Mouse (Mus musculus): ENCODE measurements around the gene Rexo5. TPM values are rescaled to one million over a fixed set of nuclear protein-coding genes. Genes with fewer than 3 reads are reported as not detected.

Rexo5 gene
- polyA plus RNA-seq, 1 experiment from 2014 or later, result 27.7 TPM

- 96% methylated on average over 8 of the region's 8 CpGs for WGBS
- Histone ChIP-seq H3K9me3 (ENCODE audit: low read length) (no peaks in the 10 kb centered on the region), H3K27me3 (ENCODE audit: insufficient read depth, low read length) (no peaks in the 10 kb centered on the region), H3K4me2 (replicated peaks; ENCODE audit: low read depth, low read length) (no peak overlapping the region), H3K4me1 (ENCODE audit: insufficient read depth, low read length) (no peaks in the 10 kb centered on the region), H3K27ac (ENCODE audit: low read length) (no peak overlapping the region), H3K9ac (replicated peaks; ENCODE audit: low read length) (no peak overlapping the region), H3K4me3 (ENCODE audit: low read length) (no peak overlapping the region), H3K36me3 (ENCODE audit: insufficient read depth, low read length) (no peaks in the 10 kb centered on the region)
- no peak for ATAC-seq (ENCODE audit: low FRiP score, low TSS enrichment)
Observed at GRCm38 (mm10) chr7:119769895-119770294, 23.9 kb upstream of the Rexo5 start.

DNA sequence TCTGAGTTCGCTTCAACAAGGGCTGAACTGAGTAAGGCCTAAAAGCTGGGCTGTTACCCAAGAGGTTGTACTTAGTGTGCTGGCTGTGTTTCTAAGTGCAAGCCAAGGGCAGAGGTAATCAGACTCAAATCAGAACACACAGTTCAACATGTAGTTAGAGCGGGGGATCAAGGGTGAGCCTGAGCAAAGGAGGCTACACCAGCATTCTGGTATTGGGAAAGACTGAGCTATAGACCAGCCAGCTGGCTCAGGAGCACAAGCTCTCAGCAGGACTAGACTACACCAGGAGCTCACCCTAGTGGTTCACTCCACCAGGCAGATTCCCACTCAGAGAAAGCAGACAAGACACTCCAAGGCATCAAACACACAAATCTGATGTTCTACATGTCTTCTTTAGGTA is 10.4 kb upstream of the Rexo5 start:
- no peak overlapping the region for H3K27ac ChIP-seq (ENCODE audit: low read length)
- no peak overlapping the region for H3K9ac ChIP-seq (replicated peaks; ENCODE audit: low read length)
- H3K36me3 ChIP-seq (ENCODE audit: insufficient read depth, low read length), result peaks cover 43% of the 10 kb centered on the region
- no peaks in the 10 kb centered on the region for H3K4me1 ChIP-seq (ENCODE audit: insufficient read depth, low read length)
- no peaks in the 10 kb centered on the region for H3K9me3 ChIP-seq (ENCODE audit: low read length)
- WGBS, result 94% methylated on average over 2 of the region's 2 CpGs
- H3K4me3 ChIP-seq (ENCODE audit: low read length), result no peak overlapping the region
- H3K4me2 ChIP-seq (replicated peaks; ENCODE audit: low read depth, low read length), result no peak overlapping the region
- ATAC-seq (ENCODE audit: low FRiP score, low TSS enrichment), result no peak
- H3K27me3 ChIP-seq (ENCODE audit: insufficient read depth, low read length), result no peaks in the 10 kb centered on the region

DNA sequence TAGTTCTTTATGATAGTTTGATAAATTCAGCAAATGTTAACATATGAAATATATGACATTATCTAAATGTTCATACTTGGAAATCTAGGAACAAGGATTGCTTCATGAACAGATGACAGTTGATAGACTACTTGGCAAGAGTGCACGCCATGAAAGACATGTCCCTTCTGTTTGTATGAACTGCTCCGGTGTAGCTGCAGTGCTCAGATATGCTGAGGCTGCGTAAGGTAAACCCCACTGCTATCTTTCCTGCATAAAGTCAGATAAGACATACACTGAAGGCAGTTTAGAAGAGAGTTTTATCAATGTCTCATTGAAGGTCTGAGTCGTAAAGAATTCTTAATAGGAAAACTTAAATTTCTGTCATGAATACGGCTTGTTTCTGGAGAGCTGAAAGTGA is 8.9 kb upstream of the Rexo5 start:
- Histone ChIP-seq H3K4me1 (ENCODE audit: insufficient read depth, low read length) (no peaks in the 10 kb centered on the region), H3K27ac (ENCODE audit: low read length) (no peak overlapping the region), H3K27me3 (ENCODE audit: insufficient read depth, low read length) (no peaks in the 10 kb centered on the region), H3K4me3 (ENCODE audit: low read length) (no peak overlapping the region), H3K36me3 (ENCODE audit: insufficient read depth, low read length) (peaks cover 54% of the 10 kb centered on the region), H3K9ac (replicated peaks; ENCODE audit: low read length) (no peak overlapping the region), H3K9me3 (ENCODE audit: low read length) (no peaks in the 10 kb centered on the region), H3K4me2 (replicated peaks; ENCODE audit: low read depth, low read length) (no peak overlapping the region)
- no peak for ATAC-seq (ENCODE audit: low FRiP score, low TSS enrichment)
- 95% methylated on average over 5 of the region's 5 CpGs for WGBS

DNA sequence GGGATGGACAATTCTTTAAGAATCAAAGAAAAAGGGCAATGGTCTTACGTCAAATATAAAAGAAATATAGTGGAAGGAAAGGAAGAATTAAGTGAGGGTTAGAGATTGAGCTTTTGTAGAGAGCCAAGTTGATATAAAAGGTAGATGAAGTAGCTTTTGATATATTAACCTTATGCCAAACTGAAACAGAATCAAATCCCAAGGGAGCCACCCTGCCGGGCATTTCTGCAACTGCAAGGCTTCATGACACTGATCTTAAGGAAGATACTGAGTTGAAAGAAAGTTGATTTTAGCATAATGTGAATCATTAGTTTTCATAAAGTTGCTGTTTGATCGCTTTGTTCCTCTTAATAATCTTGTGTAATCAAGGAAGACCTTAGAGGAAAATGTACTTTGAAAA is 4.8 kb upstream of the Rexo5 start:
- H3K36me3 ChIP-seq (ENCODE audit: insufficient read depth, low read length), result peaks cover 41% of the 10 kb centered on the region
- no peaks in the 10 kb centered on the region for H3K9me3 ChIP-seq (ENCODE audit: low read length)
- no peak overlapping the region for H3K27ac ChIP-seq (ENCODE audit: low read length)
- H3K4me2 ChIP-seq (replicated peaks; ENCODE audit: low read depth, low read length), result no peak overlapping the region
- peaks cover 9% of the 10 kb centered on the region for H3K4me1 ChIP-seq (ENCODE audit: insufficient read depth, low read length)
- no peaks in the 10 kb centered on the region for H3K27me3 ChIP-seq (ENCODE audit: insufficient read depth, low read length)
- H3K4me3 ChIP-seq (ENCODE audit: low read length), result no peak overlapping the region
- WGBS, result 81% methylated on average over 3 of the region's 3 CpGs
- no peak overlapping the region for H3K9ac ChIP-seq (replicated peaks; ENCODE audit: low read length)
- no peak for ATAC-seq (ENCODE audit: low FRiP score, low TSS enrichment)

- ATAC-seq (ENCODE audit: low FRiP score, low TSS enrichment), result peak; percentile 87
- Histone ChIP-seq H3K4me2 (replicated peaks; ENCODE audit: low read depth, low read length) (peak overlapping the region; percentile 73), H3K27ac (ENCODE audit: low read length) (peak overlapping the region; percentile 91), H3K9me3 (ENCODE audit: low read length) (no peaks in the 10 kb centered on the region), H3K27me3 (ENCODE audit: insufficient read depth, low read length) (no peaks in the 10 kb centered on the region), H3K36me3 (ENCODE audit: insufficient read depth, low read length) (peaks cover 6% of the 10 kb centered on the region; the same call in 1 of the 2 replicates), H3K4me3 (ENCODE audit: low read length) (peak overlapping the region; percentile 83), H3K4me1 (ENCODE audit: insufficient read depth, low read length) (peaks cover 15% of the 10 kb centered on the region), H3K9ac (replicated peaks; ENCODE audit: low read length) (peak overlapping the region; percentile 87)
- WGBS, result 0% methylated on average over 21 of the region's 21 CpGs
Observed at GRCm38 (mm10) chr7:119794251-119794638, 439 bp downstream of the Rexo5 start.

DNA sequence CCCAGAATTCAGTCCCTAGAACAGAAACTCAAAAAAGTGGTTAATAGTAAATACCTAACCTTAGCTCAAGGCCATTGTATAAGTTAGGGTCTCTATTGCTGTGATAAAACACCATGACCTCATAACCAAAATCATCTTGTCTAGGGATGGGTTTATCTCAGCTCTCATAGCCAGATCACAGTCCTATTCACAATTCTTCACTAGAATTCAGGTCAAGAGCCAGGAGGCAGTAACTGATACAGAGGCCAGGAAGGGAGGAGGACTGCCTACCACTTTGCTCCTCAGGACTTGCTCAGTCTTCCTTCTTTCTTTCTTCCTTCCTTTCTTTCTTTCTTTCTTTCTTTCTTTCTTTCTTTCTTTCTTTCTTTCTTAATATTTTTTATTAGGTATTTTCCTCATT is 1.5 kb downstream of the Rexo5 start:
- Histone ChIP-seq H3K9ac (replicated peaks; ENCODE audit: low read length) (peak overlapping the region; percentile 10; the same call in 1 of the 2 replicates), H3K36me3 (ENCODE audit: insufficient read depth, low read length) (no peaks in the 10 kb centered on the region), H3K4me1 (ENCODE audit: insufficient read depth, low read length) (peaks cover 15% of the 10 kb centered on the region), H3K9me3 (ENCODE audit: low read length) (no peaks in the 10 kb centered on the region), H3K4me2 (replicated peaks; ENCODE audit: low read depth, low read length) (peak overlapping the region; percentile 51), H3K27me3 (ENCODE audit: insufficient read depth, low read length) (no peaks in the 10 kb centered on the region), H3K4me3 (ENCODE audit: low read length) (peak overlapping the region; percentile 30), H3K27ac (ENCODE audit: low read length) (no peak overlapping the region)
- no peak for ATAC-seq (ENCODE audit: low FRiP score, low TSS enrichment)

DNA sequence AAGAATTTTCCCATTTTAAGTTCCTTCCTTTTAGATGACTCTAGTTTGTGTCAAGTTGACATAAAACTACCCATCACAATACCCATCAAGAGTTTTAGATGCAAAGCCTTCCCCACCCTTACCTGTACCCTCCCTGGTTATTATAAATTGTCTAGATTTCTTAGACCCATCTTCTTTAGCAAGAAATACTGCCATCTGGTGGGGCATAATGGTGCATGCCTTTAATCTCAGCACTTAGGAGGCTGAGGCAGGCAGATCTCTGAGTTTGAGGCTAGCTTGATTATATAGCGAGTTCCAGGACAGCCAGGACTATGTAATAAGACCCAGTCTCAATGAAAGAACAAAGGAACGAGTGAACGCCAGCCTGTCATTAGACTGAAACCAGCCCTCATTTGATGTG is 6.7 kb downstream of the Rexo5 start:
- peaks cover 8% of the 10 kb centered on the region; the same call in 1 of the 2 replicates for H3K36me3 ChIP-seq (ENCODE audit: insufficient read depth, low read length)
- no peaks in the 10 kb centered on the region for H3K27me3 ChIP-seq (ENCODE audit: insufficient read depth, low read length)
- no peaks in the 10 kb centered on the region for H3K4me1 ChIP-seq (ENCODE audit: insufficient read depth, low read length)
- no peak for ATAC-seq (ENCODE audit: low FRiP score, low TSS enrichment)
- H3K9ac ChIP-seq (replicated peaks; ENCODE audit: low read length), result no peak overlapping the region
- 96% methylated on average over 3 of the region's 3 CpGs for WGBS
- no peak overlapping the region for H3K27ac ChIP-seq (ENCODE audit: low read length)
- no peak overlapping the region for H3K4me3 ChIP-seq (ENCODE audit: low read length)
- no peak overlapping the region for H3K4me2 ChIP-seq (replicated peaks; ENCODE audit: low read depth, low read length)
- no peaks in the 10 kb centered on the region for H3K9me3 ChIP-seq (ENCODE audit: low read length)

DNA sequence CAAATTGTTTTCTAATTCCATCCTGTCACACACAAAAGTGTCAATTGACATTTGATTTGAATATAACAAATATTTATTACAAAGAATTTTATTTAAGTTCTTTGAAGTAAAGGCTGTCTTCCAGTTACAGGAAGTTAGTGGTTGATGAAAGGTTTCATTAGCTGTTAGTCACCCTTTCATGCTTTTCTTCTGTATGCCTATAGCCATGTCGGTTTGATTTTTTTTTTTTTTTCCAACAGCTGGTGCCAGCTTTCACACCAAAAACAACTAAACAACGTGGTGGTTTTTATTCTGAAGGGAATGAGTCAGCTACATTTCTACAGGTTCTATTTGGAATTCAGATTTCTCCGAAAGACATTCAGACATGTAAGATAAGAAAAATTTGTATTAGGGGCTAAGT is 7.2 kb downstream of the Rexo5 start:
- no peaks in the 10 kb centered on the region for H3K9me3 ChIP-seq (ENCODE audit: low read length)
- WGBS, result 89% methylated on average over 3 of the region's 3 CpGs
- H3K27me3 ChIP-seq (ENCODE audit: insufficient read depth, low read length), result no peaks in the 10 kb centered on the region
- no peak overlapping the region for H3K4me2 ChIP-seq (replicated peaks; ENCODE audit: low read depth, low read length)
- H3K27ac ChIP-seq (ENCODE audit: low read length), result no peak overlapping the region
- no peak overlapping the region for H3K9ac ChIP-seq (replicated peaks; ENCODE audit: low read length)
- H3K4me1 ChIP-seq (ENCODE audit: insufficient read depth, low read length), result no peaks in the 10 kb centered on the region
- no peak for ATAC-seq (ENCODE audit: low FRiP score, low TSS enrichment)
- no peak overlapping the region for H3K4me3 ChIP-seq (ENCODE audit: low read length)
- H3K36me3 ChIP-seq (ENCODE audit: insufficient read depth, low read length), result peaks cover 11% of the 10 kb centered on the region; the same call in 1 of the 2 replicates

DNA sequence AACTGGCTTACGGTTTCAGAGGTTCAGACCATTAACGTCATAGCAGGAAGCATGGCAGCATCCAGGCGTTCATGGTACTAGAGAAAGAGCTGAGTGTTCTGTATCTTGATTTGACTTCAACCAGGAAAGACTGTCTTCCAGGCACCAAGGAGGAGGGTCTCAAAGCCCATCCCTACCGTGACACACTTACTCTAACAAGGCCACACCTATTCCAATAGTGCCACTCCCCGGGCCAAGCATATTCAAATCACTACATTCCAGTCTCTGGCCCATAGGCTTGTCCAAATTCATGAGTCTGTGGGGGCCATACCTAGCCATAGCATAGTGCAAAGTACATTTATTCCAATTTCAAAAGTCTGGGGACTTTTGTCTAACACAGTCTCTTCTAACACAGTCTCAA is 13.6 kb downstream of the Rexo5 start:
- Histone ChIP-seq H3K9me3 (ENCODE audit: low read length) (no peaks in the 10 kb centered on the region), H3K27me3 (ENCODE audit: insufficient read depth, low read length) (no peaks in the 10 kb centered on the region), H3K9ac (replicated peaks; ENCODE audit: low read length) (no peak overlapping the region), H3K4me2 (replicated peaks; ENCODE audit: low read depth, low read length) (no peak overlapping the region), H3K36me3 (ENCODE audit: insufficient read depth, low read length) (peaks cover 32% of the 10 kb centered on the region; the same call in 1 of the 2 replicates), H3K4me1 (ENCODE audit: insufficient read depth, low read length) (no peaks in the 10 kb centered on the region), H3K27ac (ENCODE audit: low read length) (no peak overlapping the region), H3K4me3 (ENCODE audit: low read length) (no peak overlapping the region)
- WGBS, result 91% methylated on average over 5 of the region's 5 CpGs
- no peak for ATAC-seq (ENCODE audit: low FRiP score, low TSS enrichment)

GRCm38 (mm10) chr7:119808723-119809122 is 14.9 kb downstream of the Rexo5 start:
- Histone ChIP-seq H3K9ac (replicated peaks; ENCODE audit: low read length) (no peak overlapping the region), H3K4me1 (ENCODE audit: insufficient read depth, low read length) (no peaks in the 10 kb centered on the region), H3K27ac (ENCODE audit: low read length) (no peak overlapping the region), H3K4me3 (ENCODE audit: low read length) (no peak overlapping the region), H3K9me3 (ENCODE audit: low read length) (no peaks in the 10 kb centered on the region), H3K4me2 (replicated peaks; ENCODE audit: low read depth, low read length) (no peak overlapping the region), H3K36me3 (ENCODE audit: insufficient read depth, low read length) (peaks cover 32% of the 10 kb centered on the region; the same call in 1 of the 2 replicates), H3K27me3 (ENCODE audit: insufficient read depth, low read length) (no peaks in the 10 kb centered on the region)
- no peak for ATAC-seq (ENCODE audit: low FRiP score, low TSS enrichment)
- 91% methylated on average over 3 of the region's 3 CpGs for WGBS

Measured in kidney, embryonic 16.5 days (tissue).